Comparison of ENCODE assay signal across 1 mouse cellular context in genomic region chr9:119994207-119994606, GRCm38 (mm10).
TF ChIP-seq lines count a peak whose summit lies in the region.

No protein-coding gene starts in this region.

TF ChIP-seq in CH12.LX, 34 proteins besides CTCF, POLR2A, EP300 and RAD21 (continued from another document):
- TF ChIP-seq MAX (IDR thresholded peaks at IDR 0.05; ENCODE audit: low read length) (no peak), E2F4 (IDR thresholded peaks at IDR 0.05; ENCODE audit: insufficient replicate concordance, low read depth, low read length) (no peak), UBTF (IDR thresholded peaks at IDR 0.05; ENCODE audit: low read depth, low read length) (no peak), BHLHE40 (IDR thresholded peaks at IDR 0.05; ENCODE audit: low read depth, low read length) (peak; percentile 82), USF2 (conservative IDR thresholded peaks at IDR 0.05; ENCODE audit: low read depth, low read length) (no peak), NELFE (IDR thresholded peaks at IDR 0.05; ENCODE audit: low read depth, low read length) (no peak), SMC3 (IDR thresholded peaks at IDR 0.05; ENCODE audit: low read depth, low read length) (no peak)
